Mouse (Mus musculus) embryo, embryonic 10.5 days (tissue): Measurements from ENCODE around the gene Rfc2.
"Not testable (repeated sequence)": the region's sequence is repeated elsewhere in the genome, so short reads cannot be mapped to it uniquely, and the experiment has no call there.

Experiments used
- DNase-seq: peaks from one replicate; pipeline ENCODE4 v3.0.0-alpha.2; 2015; ENCODE audit warnings: low spot score

Gene Rfc2

GRCm38 (mm10) chr5:134648976-134649375 lies 67.8 kb downstream of the Rfc2 start:
- not testable (repeated sequence) for DNase-seq

GRCm38 (mm10) chr5:134650926-134651325 lies 69.8 kb downstream of the Rfc2 start:
- DNase-seq: peak; percentile 56
